Mouse (Mus musculus) heart, adult 9 months (tissue): Measurements from ENCODE around the gene Trpm1.

Experiments
- DNase-seq, 2 experiments: peaks; one replicate each; pipeline ENCODE4 v3.0.0; 2022; ENCODE audit warnings: low spot score in 2 of 2

Trpm1 gene

GRCm38 (mm10) chr7:64234310-64234820 lies 80.7 kb downstream of the Trpm1 start:
- DNase-seq: no peak

DNA sequence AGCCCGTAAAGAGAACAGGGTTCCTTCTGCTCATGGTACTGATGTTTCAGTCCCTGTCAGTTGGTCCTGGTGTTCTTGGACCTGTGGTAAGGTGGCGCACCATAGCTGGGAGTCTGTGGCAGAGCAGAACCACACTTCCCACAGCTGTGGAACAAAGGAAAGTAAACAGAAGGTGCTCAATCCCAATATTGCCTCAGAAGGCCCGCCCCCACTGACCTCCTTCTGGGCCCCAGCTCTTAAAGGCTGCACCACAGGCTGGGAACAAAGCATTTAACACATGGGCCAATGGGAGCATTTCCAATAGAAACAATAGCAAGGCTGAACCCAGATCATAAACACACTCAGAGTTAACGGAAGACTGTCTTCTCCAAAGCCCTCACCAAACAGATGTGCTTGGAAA lies 82.9 kb downstream of the Trpm1 start:
- no peak for DNase-seq

GRCm38 (mm10) chr7:64237747-64238146 lies 84.1 kb downstream of the Trpm1 start:
- DNase-seq: no peak

DNA sequence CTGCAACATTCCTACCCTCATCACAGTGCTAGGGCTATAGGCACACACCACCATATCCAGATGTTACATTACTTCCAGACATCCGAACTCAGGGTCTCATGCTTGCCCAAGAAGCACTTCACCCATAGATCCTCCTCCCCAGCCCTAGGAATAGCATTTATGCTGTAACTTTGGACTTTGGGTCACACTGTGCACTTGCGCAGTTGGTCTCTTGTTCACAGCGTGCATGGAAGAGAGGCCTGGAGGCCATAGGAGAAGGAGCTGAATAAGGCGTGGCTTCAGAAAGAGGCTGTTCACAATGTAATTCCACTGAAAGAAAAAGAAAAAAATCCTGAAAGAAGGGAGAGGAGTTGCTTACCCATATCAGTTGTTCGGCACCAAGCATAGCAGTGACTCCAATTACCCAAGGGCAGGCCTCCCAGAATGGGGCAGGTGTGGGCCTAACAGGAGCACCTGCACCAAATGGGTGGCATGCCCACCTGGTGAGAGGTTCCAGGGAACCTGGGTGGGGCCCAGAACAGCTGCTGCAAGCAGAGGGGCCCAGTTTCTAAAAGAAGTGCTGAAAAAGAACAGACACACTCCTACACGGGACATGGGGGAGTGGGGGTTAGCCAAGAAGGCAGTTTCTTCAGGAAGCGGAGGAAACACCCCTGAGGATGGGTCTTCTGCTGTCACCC lies 84.9 kb downstream of the Trpm1 start:
- DNase-seq: no peak

- no peak for DNase-seq
Measured at GRCm38 (mm10) chr7:64239138-64239805, 85.6 kb downstream of the Trpm1 start.

GRCm38 (mm10) chr7:64239806-64240315 lies 86.2 kb downstream of the Trpm1 start:
- DNase-seq: peak; percentile 6 to 24

- no peak for DNase-seq
Measured at GRCm38 (mm10) chr7:64242424-64242823, 88.8 kb downstream of the Trpm1 start.

DNA sequence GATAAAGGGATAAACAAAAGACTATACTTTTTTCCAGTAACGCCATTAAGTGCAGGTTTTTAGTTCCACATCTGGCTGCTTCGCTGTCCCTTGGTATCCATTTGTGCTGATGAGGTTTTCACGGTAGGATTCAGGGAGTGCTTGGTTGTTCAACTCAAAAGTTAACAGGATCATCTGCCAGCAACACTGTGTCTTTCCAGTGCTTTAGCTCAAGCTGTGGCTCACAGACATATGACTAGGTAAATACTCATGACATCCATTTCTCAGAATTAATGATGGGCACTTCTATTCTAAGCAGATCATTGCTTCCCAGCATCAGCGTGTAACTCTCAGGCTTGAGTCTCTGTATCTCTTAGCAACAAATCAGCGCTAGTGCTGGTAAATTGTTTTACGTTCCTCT lies 90.7 kb downstream of the Trpm1 start:
- no peak for DNase-seq

- no peak for DNase-seq
Measured at GRCm38 (mm10) chr7:64246713-64247112, 93.1 kb downstream of the Trpm1 start.

DNA sequence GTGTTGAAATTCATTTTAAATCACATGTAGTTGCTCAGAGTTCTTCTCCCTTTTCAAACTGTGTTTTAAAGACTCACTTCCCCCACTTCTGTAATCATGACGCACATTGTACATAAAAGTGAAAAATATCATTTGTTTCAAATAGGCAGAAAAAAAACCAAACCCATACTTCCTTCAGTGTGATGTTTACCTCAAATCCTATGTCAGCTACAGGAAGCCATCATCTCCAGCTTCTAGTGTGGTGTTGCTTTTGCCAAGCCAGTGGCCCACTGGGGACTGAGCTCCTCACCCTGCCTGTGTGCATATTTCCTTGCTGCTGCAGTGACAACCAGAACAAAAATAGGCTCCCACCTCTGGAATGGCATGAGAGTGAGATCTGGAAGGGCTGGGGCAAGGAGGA lies 94.7 kb downstream of the Trpm1 start:
- DNase-seq: no peak

DNA sequence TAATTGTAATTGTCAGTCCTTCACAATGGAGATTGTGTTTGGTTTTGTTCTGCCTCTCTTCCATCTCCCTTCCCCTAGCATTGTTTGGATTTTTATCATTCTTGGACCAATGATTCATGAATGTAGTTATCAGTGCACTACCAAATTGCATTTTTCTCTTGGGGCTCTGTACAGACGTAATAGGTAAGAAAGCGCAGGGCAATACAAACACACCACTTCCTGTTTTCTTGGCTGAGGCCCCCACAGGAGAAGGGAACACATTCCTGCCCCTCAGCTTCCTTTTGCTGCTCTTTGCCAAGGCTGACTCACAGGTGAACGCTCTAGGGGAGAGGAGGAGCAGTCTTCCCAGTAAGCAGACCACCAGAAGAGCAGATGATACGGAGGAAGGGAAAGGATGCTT lies 96.1 kb downstream of the Trpm1 start:
- DNase-seq: peak; percentile 13 to 46

- DNase-seq: no peak
Measured at GRCm38 (mm10) chr7:64250417-64250816, 96.8 kb downstream of the Trpm1 start.

DNA sequence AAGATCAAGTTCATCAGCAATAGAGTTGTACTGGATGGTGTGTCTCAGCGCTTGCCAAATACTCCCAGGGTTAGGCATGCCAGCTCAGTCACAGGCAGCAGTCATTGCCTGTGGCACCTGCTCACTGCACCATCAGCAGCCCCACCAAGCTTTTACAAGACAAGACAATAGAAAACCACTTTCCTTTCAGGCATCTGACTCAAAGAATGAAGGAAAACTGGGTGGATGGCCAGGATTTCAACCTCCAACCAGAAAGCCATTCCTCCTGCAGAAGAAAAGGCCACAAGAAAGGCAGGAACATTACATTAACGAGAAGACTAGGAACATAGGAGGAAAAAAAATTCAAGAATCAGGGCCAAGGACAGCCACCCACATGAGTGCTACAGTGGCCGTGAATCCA lies 100.1 kb downstream of the Trpm1 start:
- DNase-seq: no peak

GRCm38 (mm10) chr7:64265502-64266279 lies 112.1 kb downstream of the Trpm1 start:
- DNase-seq: no peak

GRCm38 (mm10) chr7:64266587-64266986 lies 113.0 kb downstream of the Trpm1 start:
- DNase-seq: no peak

- DNase-seq: no peak
Measured at GRCm38 (mm10) chr7:64271926-64272325, 118.3 kb downstream of the Trpm1 start.

DNA sequence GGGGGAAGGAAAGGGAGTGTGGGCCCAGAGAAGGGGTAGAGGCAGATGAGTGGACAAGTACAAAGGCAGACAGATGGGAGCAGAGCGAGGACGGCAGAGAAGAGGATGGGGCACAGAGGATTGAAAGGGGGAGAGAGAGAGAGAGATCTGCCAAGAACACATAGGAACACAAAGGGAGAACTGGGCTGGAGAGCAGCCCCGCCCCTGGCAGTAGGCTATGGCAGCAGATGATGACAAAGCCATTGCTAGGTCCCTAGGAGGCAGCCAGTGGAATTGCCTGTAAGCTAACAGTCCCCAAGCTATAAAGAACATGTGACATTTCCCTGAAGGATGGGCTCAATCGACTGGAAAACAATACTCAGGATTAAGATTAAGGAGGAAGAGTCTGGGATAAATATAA lies 121.9 kb downstream of the Trpm1 start:
- no peak for DNase-seq

GRCm38 (mm10) chr7:64276921-64277320 lies 123.3 kb downstream of the Trpm1 start:
- DNase-seq: peak in 1 of 2 experiments; percentile 6

GRCm38 (mm10) chr7:64278526-64278925 lies 124.9 kb downstream of the Trpm1 start:
- no peak for DNase-seq

DNA sequence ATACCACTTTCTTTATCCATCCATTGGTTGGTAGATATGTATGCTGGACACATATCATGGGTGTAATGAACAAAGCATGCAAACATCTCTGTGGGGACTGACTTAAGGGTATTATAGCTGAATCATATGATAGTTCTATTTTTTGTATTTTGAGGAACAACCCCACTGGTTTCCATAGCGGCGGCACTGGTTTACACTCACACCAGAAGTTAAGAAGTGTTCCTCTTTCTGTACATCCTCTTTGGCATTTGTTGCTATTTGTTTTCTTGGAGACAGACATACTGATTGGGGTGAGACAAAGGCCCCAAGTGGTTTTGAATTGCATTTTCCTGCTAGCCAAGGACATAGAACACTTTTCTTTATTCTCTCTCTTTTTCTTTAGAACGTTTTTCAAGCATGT lies 125.9 kb downstream of the Trpm1 start:
- DNase-seq: peak; percentile 19 to 40

DNA sequence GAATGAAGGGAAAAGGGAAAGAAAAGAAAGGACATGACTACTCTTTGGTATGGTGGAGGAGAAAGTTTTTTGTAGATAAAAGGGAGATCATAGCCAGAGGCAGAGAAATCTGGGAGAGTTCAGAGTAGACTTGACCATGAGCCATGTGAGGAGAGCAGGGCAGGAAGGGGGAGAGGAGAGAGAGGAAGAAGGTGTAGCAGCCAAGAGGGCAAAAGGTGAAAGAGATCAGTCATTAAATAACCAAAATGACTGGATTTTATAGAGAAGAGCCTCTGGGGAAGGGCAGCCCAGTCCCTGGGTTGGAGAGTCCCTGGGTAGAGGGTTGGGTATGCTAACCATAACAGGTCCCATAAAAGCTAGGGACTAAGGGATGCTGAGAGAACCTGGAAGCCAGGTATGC lies 132.9 kb downstream of the Trpm1 start:
- no peak for DNase-seq

DNA sequence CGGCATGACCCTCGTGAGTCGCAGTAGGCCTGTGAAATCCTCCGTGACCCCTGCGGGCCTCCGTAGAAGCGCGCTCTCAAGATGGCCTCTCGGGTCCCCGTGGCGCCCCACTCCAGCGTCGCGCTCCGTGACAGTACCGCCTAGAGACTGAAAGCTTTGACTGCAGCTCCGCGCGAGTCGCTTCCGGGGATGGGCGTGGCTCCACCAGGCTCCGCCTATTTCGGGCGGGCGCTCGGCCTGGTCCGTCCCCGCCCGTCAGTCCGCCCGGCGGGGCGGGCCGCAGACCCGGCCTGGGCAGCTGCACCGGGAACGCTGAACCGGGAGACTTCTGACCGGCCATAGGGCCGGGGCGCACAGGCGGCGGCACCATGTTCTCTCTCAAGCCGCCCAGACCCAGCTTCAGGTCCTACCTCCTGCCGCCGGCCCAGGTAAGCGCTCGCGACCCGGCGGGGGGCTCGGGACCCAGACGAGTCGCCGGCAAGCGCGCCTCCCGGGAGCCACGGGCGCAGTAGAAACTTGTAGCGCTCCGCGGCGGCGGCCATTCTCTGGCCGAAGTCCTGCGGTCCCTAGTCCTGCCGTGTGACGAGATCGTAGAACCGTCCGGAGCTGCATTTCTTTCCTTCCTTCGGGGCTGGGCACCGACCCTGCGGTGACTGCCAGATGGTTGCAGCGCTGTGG lies 133.9 kb downstream of the Trpm1 start, which contains the start of gene Mtmr10:
Gene Mtmr10 (plus strand): TSS at position 240 of the 678 bp plus-strand sequence.
- DNase-seq: peak; percentile 97 to 98
